Mouse (Mus musculus) midbrain, embryonic 14.5 days (tissue): Measurements from ENCODE around the gene Zfr. TPM values are rescaled to one million over a fixed set of nuclear protein-coding genes. Genes with fewer than 3 reads are reported as not detected.
A peak's percentile ranks its signal among the peaks of the same experiment; 100 is the strongest.

Source experiments
- ATAC-seq: fragments of 200-750 bp; cut with Nextera tagmentation; 2 replicates; pipeline ENCODE4 v1.8.0; 2017; ENCODE audit warnings: moderate number of reproducible peaks, moderate library complexity; ENCODE audit not compliant: low FRiP score, low TSS enrichment
- DNase-seq: peaks from one replicate; pipeline ENCODE4 v3.0.0-alpha.2; 2015
- H3K27ac ChIP-seq: fragments of 300-500 bp; sonication (generic); replicated peaks from 2 replicates; pipeline ENCODE4 v1.5.1; 2014; ENCODE audit warnings: mild to moderate bottlenecking, low read depth, low read length, moderate library complexity
- H3K27me3 ChIP-seq: fragments of 300-500 bp; sonication (generic); 2 replicates; pipeline ENCODE4 v1.6.1; 2014; ENCODE audit warnings: low read length, control low read depth, mixed read lengths; ENCODE audit not compliant: control insufficient read depth, insufficient read depth
- H3K36me3 ChIP-seq: fragments of 300-500 bp; sonication (generic); 2 replicates; pipeline ENCODE4 v1.6.1; 2014; ENCODE audit warnings: low read length, control low read depth; ENCODE audit not compliant: control insufficient read depth, insufficient read depth
- H3K4me1 ChIP-seq: fragments of 300-500 bp; sonication (generic); 2 replicates; pipeline ENCODE4 v1.6.1; 2014; ENCODE audit warnings: mild to moderate bottlenecking, antibody characterized with exemption, low read length, control low read depth; ENCODE audit not compliant: control insufficient read depth, insufficient read depth
- H3K4me2 ChIP-seq: fragments of 300-500 bp; sonication (generic); 2 replicates; pipeline ENCODE4 v1.6.1; 2014; ENCODE audit warnings: mild to moderate bottlenecking, low read length, moderate library complexity
- H3K4me3 ChIP-seq: fragments of 300-500 bp; sonication (generic); replicated peaks from 2 replicates; pipeline ENCODE4 v1.5.1; 2014; ENCODE audit warnings: low read depth, low read length
- H3K9ac ChIP-seq: fragments of 300-500 bp; sonication (generic); replicated peaks from 2 replicates; pipeline ENCODE4 v1.6.1; 2014; ENCODE audit warnings: mild to moderate bottlenecking, low read length, moderate library complexity
- H3K9me3 ChIP-seq: fragments of 300-500 bp; sonication (generic); 2 replicates; pipeline ENCODE4 v1.6.1; 2016; ENCODE audit warnings: low read length, control low read depth, mixed read lengths; ENCODE audit not compliant: control insufficient read depth
- WGBS: fragments of 180-500 bp; shearing (Covaris S2); extraction: QIAGEN DNeasy Blood & Tissue Kit; methylation state at CpG from one replicate; pipeline ENCODE4 v1.1.7; 2014; 5-methylcytosine and 5-hydroxymethylcytosine counted together
- polyA plus RNA-seq: library from polyadenylated mRNA; unstranded; fragments of >200 nt; fragmentation: Nextera tagmentation; extraction: Ambion mirVana; gene quantifications from 2 replicates; pipeline ENCODE4 v1.2.1, GENCODE M21; 2014

Zfr gene
- 183 and 222 TPM in 2 replicates for polyA plus RNA-seq

DNA sequence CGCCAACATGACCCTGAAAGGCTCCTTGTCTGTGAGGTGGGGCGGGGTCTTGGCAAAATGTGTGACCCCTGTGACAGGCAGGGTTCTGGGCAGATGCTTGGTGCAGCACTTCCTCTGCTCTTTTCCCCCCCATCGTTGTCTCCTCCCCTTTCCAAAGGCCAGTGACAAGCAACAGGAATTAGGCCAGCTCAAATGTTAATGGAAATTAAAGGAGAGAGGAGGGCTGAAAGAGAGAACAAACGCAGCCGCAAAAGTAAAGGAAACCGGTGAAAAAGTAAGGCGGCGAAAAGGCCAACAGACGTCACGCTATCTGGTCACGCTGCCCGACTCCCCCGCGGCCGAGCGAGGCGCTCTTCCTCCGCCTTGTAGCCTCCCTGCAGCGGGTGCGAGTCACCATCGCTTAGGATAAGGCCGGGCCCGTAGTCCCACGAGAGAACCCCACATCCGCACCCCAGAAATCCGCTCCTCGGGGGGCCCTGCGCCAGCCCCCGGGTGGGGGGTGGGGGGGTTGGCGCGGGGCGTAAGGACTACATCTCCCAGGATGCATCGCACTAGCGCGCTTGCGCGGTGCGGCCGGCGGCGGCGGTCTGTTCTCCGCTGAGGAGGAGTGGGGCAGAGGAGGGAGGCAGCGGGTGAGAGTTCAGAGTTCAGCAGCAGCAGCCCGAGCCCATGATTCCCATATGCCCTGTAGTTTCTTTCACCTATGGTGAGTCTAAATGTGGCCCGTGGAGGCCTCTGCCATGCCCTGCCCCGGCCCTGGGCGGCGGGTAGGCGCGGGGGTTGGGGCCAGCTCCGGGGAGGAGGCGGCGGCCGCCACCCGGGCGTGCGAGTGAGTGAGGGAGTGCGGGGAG, at the start of gene Zfr:
Zfr (plus strand) TSS at position 590 of the 851 bp plus-strand sequence.
- H3K4me1 ChIP-seq = peaks cover 4% of the 10 kb centered on the region; the same call in 1 of the 2 replicates
- DNase-seq (peak; percentile 94), ATAC-seq (peak; percentile 95)
- H3K27me3 ChIP-seq = no peaks in the 10 kb centered on the region
- H3K36me3 ChIP-seq = no peaks in the 10 kb centered on the region
- WGBS = under 1% methylated on average over 59 of the region's 59 CpGs
- no peaks in the 10 kb centered on the region for H3K9me3 ChIP-seq
- H3K27ac ChIP-seq = peak within 1 kb of the TSS; percentile 92
- H3K4me2 ChIP-seq = peak within 1 kb of the TSS; percentile 74
- H3K4me3 ChIP-seq = peak within 1 kb of the TSS; percentile 95
- H3K9ac ChIP-seq = peak within 1 kb of the TSS; percentile 93

DNA sequence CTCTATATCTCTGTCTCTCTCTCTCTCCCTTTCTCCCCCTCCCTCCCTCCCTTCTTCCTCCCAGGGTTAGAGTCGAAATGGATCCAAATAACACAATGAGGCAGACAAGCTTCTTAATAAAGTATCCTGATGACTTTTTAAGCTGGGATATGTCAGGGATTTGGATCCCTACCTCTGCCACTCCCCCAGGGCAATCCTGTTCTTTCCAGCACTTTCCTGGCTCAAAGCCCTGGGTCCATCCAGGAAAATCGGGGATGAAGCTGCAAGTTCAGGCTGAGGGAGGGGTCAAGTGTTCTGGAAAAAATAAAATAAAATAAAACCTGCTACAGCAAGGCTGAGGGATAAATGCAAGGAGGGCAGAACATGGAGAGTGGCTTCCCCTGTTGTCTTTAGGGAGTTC, 49.7 kb upstream of the Zfr start:
- Histone ChIP-seq H3K27me3 (no peaks in the 10 kb centered on the region), H3K36me3 (no peaks in the 10 kb centered on the region), H3K4me2 (no peak overlapping the region), H3K27ac (no peak overlapping the region), H3K9ac (no peak overlapping the region), H3K4me3 (no peak overlapping the region), H3K4me1 (no peaks in the 10 kb centered on the region), H3K9me3 (peaks cover 7% of the 10 kb centered on the region; the same call in 1 of the 2 replicates)
- 59% methylated on average over 2 of the region's 2 CpGs for WGBS
- no peak for DNase-seq
- ATAC-seq = no peak

DNA sequence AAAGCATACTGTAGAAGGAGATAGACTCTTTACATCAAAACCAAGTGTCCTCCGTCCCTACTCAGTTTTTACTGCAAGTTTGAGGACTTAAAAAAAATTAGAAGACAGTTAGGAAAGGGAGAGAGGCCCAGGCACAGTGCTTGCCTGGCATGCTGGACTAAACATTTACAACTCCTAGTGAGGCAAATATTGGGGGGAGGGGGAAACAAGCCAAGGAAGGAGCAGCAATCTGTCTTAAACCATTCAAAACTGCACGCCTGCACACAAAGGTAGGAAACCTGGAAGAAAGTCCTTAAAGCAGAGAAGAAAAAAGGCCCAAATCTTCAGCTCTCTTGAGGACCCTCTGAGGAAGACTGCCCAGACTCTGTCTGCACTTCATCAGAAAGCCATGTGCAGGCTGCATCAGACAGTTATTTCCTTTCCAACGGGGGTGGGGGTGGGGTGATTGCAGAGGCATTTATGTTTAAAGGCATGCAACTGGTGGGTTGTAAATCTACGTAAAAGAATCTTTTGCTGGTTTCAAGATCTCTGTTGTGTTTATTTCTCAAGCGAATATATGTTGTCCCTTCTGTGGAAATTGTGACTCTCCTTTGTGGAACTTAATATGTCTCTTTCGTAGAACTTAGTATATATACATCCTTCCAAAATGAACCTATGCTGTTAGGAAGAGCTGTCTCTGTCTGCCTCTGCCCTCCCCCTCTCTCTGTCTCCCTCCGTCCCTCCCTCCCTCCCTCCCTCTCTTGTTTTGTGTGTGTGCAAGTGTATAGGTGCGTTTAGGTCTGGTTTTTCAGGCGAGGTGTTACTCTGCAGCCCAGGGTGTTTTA, 49.0 kb upstream of the Zfr start:
- DNase-seq (no peak), ATAC-seq (no peak)
- H3K4me3 ChIP-seq = no peak overlapping the region
- H3K9ac ChIP-seq = no peak overlapping the region
- no peak overlapping the region for H3K27ac ChIP-seq
- 78% methylated on average over 9 of the region's 9 CpGs for WGBS
- no peaks in the 10 kb centered on the region for H3K27me3 ChIP-seq
- peaks cover 5% of the 10 kb centered on the region; the same call in 1 of the 2 replicates for H3K9me3 ChIP-seq
- no peak overlapping the region for H3K4me2 ChIP-seq
- no peaks in the 10 kb centered on the region for H3K36me3 ChIP-seq
- no peaks in the 10 kb centered on the region for H3K4me1 ChIP-seq

DNA sequence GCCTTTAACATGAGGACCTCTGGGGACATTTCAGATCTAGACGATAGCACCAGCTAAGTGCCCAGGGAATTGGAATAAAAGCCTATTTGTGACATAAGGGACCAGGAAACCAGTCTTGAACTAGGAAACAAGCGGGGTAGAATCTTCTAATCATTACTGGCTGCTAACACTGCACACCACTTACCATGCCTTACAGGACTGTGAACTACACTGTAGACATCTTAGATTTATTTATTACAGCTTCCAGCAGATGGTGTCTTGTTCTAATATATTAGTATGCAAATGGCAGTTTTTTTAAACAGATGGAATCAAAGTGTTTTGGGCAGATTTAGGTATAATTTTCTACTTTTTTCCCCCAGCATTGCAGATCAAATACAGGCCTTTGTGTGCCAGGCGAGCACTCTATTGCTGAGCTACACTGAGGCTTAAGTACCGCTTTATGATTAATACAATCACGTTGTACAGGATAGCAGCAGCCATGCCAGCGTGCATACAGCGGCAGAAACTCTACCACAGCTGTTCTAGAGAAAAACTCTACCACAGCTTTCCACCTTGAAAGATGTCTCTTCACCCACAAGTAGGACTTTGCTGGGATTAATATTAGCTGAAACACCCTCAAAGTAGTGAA, 44.8 kb upstream of the Zfr start:
- Histone ChIP-seq H3K27ac (no peak overlapping the region), H3K4me3 (no peak overlapping the region), H3K4me1 (no peaks in the 10 kb centered on the region), H3K27me3 (no peaks in the 10 kb centered on the region), H3K4me2 (no peak overlapping the region), H3K9me3 (no peaks in the 10 kb centered on the region), H3K36me3 (no peaks in the 10 kb centered on the region), H3K9ac (no peak overlapping the region)
- 84% methylated on average over 7 of the region's 7 CpGs for WGBS
- DNase-seq (no peak), ATAC-seq (no peak)

DNA sequence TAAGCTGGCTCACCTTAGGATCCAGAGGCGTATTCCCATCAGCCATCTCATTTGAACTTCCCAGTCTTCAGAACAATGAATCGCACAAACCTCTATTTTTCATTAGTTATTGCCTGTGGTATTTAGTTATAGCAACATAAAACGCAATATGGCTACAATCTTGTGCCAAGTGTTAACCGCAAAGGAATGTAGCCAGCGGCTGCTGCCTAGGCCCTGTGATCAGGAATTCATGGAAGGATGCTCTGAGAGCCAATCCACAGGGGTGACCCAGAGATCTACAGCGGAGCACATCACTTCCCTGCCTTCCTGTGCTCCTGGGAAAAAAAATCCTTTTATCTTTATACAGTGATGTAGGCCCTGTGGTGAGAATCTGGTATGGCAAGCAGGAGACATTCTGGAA, 43.2 kb upstream of the Zfr start:
- Histone ChIP-seq H3K27me3 (no peaks in the 10 kb centered on the region), H3K4me2 (no peak overlapping the region), H3K4me1 (no peaks in the 10 kb centered on the region), H3K4me3 (no peak overlapping the region), H3K9ac (no peak overlapping the region), H3K36me3 (no peaks in the 10 kb centered on the region), H3K27ac (no peak overlapping the region), H3K9me3 (no peaks in the 10 kb centered on the region)
- DNase-seq (no peak), ATAC-seq (no peak)
- 86% methylated on average over 6 of the region's 6 CpGs for WGBS

DNA sequence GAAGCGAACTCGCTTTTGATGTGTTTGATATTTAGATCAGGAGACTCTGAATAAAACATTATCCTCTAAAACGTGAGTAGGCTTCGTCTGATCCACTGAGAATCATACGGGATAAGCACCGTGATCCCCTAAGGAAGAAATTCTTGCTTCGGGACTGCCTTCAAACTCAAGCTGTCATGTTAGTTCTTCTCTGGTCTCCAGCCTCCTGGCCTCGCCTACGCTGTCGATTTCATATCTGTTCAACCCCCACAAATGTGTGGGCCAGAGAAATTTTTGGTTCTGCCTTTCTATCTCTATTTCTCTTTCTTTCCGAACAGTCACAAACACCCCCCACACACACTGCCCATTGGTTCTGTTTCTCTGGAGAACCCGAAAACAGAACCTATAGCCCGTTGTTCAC, 35.3 kb upstream of the Zfr start:
- Histone ChIP-seq H3K27ac (no peak overlapping the region), H3K36me3 (no peaks in the 10 kb centered on the region), H3K4me3 (no peak overlapping the region), H3K9me3 (no peaks in the 10 kb centered on the region), H3K4me1 (no peaks in the 10 kb centered on the region), H3K27me3 (no peaks in the 10 kb centered on the region), H3K4me2 (no peak overlapping the region), H3K9ac (no peak overlapping the region)
- DNase-seq (no peak), ATAC-seq (no peak)
- 83% methylated on average over 13 of the region's 13 CpGs for WGBS

DNA sequence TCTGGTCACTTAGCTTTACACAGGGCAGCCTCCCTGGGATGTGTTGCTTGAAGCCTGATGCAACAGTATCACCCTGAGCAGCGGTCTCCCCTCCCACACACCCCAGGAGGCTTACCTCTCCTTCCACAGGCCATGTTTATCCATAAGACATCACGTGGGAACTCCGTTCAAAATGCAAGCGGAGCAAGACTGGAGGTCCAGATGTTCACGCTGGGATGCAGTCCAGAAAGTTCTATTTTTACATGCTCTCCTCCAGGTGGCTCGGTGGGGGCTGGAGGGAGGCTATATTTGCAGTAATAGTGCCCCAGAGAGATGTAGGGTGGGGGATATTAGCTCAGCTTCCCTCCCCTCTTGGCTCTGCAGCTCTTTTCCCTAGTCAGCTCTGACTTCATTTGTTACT, 33.5 kb upstream of the Zfr start:
- Histone ChIP-seq H3K27me3 (no peaks in the 10 kb centered on the region), H3K4me2 (no peak overlapping the region), H3K27ac (no peak overlapping the region), H3K4me3 (no peak overlapping the region), H3K9me3 (no peaks in the 10 kb centered on the region), H3K4me1 (no peaks in the 10 kb centered on the region), H3K9ac (no peak overlapping the region), H3K36me3 (no peaks in the 10 kb centered on the region)
- no peak for ATAC-seq
- DNase-seq = no peak
- 76% methylated on average over 6 of the region's 6 CpGs for WGBS

DNA sequence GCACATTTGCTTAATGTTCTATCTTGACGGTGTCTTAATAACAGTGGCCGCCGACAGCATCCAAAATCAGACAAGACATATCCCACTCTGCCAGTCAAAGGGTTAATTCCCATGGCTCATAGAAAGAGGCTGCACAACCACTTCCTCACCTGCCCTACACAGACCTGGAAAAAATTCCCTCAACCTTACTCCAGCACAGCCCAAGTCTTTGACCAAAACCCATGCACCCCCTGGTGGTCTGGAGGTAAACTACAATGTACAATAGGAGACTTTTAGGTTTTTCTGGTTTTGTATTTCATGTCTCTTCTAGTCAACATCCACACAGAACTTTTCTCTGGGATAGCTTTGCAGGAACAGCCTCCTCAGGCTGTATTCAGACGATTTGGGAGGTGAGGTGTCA, 32.8 kb upstream of the Zfr start:
- peak; percentile 69 for DNase-seq
- Histone ChIP-seq H3K36me3 (no peaks in the 10 kb centered on the region), H3K9ac (no peak overlapping the region), H3K4me2 (no peak overlapping the region), H3K4me1 (no peaks in the 10 kb centered on the region), H3K4me3 (no peak overlapping the region), H3K27me3 (no peaks in the 10 kb centered on the region), H3K27ac (no peak overlapping the region), H3K9me3 (no peaks in the 10 kb centered on the region)
- 84% methylated on average over 4 of the region's 4 CpGs for WGBS
- ATAC-seq = no peak
